ENCODE assay signal across 8 mouse cellular contexts in the genomic region with DNA sequence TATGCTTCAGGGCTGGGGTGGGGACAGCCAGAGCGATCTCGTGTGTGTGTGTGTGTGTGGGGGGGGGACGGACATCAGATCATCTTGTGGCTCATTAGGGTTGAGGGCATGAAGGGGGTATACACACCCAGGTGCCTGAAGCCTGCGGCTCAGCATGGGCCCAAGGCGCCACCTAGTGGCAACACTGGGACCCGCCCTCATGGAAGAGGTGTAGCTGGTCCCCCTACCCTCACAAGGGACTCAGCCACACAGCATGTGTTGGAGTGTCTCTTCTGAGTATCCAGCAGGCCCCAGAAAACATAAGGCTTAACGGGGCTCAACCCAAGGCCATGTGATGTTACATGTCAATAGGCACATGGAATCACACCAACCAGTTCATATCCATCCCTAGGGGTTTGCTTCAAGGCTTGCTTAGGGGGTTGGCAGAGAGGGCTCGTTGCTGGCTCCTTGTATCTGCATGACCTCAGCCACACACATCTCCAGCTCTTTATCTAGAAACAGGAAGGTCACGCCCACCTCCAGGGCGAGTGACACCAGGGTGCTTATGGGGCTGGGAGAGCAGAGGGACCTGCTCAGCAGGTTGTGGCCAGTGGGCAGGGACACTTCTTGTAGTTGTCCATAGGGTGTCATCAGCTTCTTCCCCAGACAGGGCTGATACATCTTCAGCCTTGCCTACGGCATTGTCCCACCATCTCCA.
DNase-seq lines count a peak whose midpoint lies in the region; ATAC-seq and TF ChIP-seq lines count a peak whose summit lies in the region.

No protein-coding gene starts in this region.

- intact Hi-C loops in gastrocnemius, adult 2 months (cut with DNase I) = loop anchor here (1.0 to 5.0 kb wide), 2 partner anchors 69 to 147 kb away; no protein-coding TSS in a partner anchor

- peak; percentile 72 for ATAC-seq in liver, embryonic 11.5 days (replicated peaks; ENCODE audit: low FRiP score)
- ATAC-seq in neural tube, embryonic 12.5 days (ENCODE audit: low FRiP score, low read depth) = peak; percentile 64

- H3K4me2 ChIP-seq in liver, embryonic 11.5 days = no peak overlapping the region
- H3K4me2 ChIP-seq in neural tube, embryonic 12.5 days (replicated peaks) = no peak overlapping the region

- H3K9ac ChIP-seq in liver, embryonic 11.5 days (ENCODE audit: low read depth, low read length) = no peak overlapping the region
- H3K9ac ChIP-seq in neural tube, embryonic 12.5 days = no peak overlapping the region

- 23% methylated on average over 11 of the region's 11 CpGs for WGBS in liver, embryonic 11.5 days
- WGBS in neural tube, embryonic 12.5 days = 29% methylated on average over 11 of the region's 11 CpGs

- TF ChIP-seq CTCF in gastrocnemius, adult 2 months (IDR thresholded peaks at IDR 0.05) = peak; percentile 93

- peak; percentile 66 for DNase-seq in layer of hippocampus, adult 11-12 months (ENCODE audit: low spot score)
- DNase-seq in layer of hippocampus, adult 9-11 months = no peak
- peak; percentile 57 to 68 for DNase-seq in cerebellum, postnatal 36 days
- peak; percentile 78 for DNase-seq in gastrocnemius, adult 2 months
- peak; percentile 35 for DNase-seq in kidney, adult 11 months
- DNase-seq in liver, embryonic 11.5 days (ENCODE audit: low spot score) = peak; percentile 70
- DNase-seq in testis, postnatal 14 days (ENCODE audit: low spot score) = peak; percentile 38

- H3K27me3 ChIP-seq in liver, embryonic 11.5 days (replicated peaks; ENCODE audit: control insufficient read depth, insufficient read depth, low read length) = no peaks in the 10 kb centered on the region
- no peaks in the 10 kb centered on the region for H3K27me3 ChIP-seq in neural tube, embryonic 12.5 days (replicated peaks)

- H3K27ac ChIP-seq in gastrocnemius, adult 2 months = no peak overlapping the region
- no peak overlapping the region for H3K27ac ChIP-seq in liver, embryonic 11.5 days (ENCODE audit: low read depth, low read length)
- H3K27ac ChIP-seq in neural tube, embryonic 12.5 days = no peak overlapping the region

- no peaks in the 10 kb centered on the region for H3K9me3 ChIP-seq in liver, embryonic 11.5 days (ENCODE audit: control insufficient read depth, low read length)
- no peaks in the 10 kb centered on the region for H3K9me3 ChIP-seq in neural tube, embryonic 12.5 days

- peaks cover 9% of the 10 kb centered on the region; the same call in 1 of the 2 replicates for H3K4me1 ChIP-seq in liver, embryonic 11.5 days (replicated peaks; ENCODE audit: control insufficient read depth, insufficient read depth, low read length)
- H3K4me1 ChIP-seq in neural tube, embryonic 12.5 days = peaks cover 9% of the 10 kb centered on the region; the same call in 1 of the 2 replicates

- peaks cover 9% of the 10 kb centered on the region for H3K36me3 ChIP-seq in liver, embryonic 11.5 days (ENCODE audit: control insufficient read depth, insufficient read depth, low read length)
- H3K36me3 ChIP-seq in neural tube, embryonic 12.5 days = peaks cover 43% of the 10 kb centered on the region

- no peak overlapping the region for H3K4me3 ChIP-seq in gastrocnemius, adult 2 months
- no peak overlapping the region for H3K4me3 ChIP-seq in liver, embryonic 11.5 days (ENCODE audit: low read depth, low read length)
- H3K4me3 ChIP-seq in neural tube, embryonic 12.5 days = no peak overlapping the region
